Mouse (Mus musculus) fibroblast of lung, adult 2 months (primary cell): ENCODE results near the gene Carmil3.

Source experiments
- DNase-seq: peaks from one replicate; pipeline ENCODE4 v3.0.0-alpha.2; 2011; ENCODE audit warnings: low read depth

The Carmil3 gene

DNA sequence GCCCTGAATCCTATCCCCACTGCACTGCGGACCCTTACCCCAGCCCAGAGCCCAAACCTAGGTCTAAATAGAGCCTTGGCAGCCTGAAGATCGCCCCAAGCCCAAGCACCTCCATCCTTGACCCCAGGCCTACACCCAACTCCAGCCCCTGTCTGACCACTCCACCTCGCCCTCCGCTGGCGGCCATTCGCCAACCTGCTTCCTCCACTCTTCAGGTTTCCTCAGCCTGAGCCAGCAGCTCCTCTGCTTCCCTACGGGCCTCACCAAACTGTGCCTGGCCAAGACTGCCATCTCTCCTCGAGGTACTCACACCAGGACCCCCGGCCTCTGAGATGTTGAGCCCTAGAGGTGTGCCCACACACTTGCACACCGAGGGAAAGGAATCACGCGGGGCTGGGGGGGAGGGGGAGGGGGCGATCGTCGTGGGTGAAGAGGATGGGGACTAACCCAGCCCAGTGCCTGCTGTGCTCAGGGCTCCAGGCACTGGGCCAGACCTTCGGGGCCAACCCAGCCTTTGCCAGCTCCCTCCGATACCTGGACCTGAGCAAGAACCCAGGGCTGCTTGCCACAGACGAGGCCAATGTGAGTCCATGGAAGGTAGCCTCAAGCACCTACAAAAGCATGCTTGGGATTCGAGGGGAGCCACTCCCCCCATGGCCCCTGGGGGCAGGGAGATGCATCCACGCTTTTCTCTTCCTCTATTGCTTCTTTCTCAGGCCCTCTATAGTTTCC is 5.2 kb downstream of the Carmil3 start:
- no peak for DNase-seq

DNA sequence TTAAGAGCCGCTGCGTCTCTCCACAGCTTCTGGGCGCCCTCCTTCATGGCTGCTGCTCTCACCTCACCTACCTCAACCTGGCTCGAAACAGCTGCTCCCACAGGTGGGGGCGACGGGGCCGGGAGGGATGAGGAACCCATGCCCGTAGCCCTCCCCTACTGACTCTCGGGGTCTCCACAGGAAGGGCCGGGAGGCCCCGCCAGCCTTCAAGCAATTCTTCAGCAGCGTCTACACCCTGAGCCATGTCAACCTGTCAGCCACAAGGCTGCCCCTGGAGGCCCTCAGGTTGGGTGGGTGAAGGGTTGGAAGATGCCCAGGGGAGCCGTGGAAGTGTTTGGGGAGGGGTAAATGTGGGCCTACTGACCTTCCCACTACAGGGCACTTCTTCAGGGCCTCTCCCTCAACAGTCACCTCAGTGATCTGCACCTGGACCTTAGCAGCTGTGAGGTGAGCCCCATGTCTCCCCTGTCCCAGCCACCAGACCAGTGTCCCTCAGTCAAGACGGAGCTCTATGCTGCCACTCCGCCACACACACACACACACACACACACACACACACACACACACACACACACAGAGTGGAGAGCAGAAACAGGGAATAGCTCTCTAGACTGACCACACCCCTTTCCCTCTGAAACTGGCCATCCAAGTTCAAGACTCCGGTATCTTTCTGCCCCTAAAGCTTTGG is 6.5 kb downstream of the Carmil3 start:
- DNase-seq: no peak

- peak; percentile 53 for DNase-seq
Observed at GRCm38 (mm10) chr14:55497449-55497821, 7.0 kb downstream of the Carmil3 start.

DNA sequence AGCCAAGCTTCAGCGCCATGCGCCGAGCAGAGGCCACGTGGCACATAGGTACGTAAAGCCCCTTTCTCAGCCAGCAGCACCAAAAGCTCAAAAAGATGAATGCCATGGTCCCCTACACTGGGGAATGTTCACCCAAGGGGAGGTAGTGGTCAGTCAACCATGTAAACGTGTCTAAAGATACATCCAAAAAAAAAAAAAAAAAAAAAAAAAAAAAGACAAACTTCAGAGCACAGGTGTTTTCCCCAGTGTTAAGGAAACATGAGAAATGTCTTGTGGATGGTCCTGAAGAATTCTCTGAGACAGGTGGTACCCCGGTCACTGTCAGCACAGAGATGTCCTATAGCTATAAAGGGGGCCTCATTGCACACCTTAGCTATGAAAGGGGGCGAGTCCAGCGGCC is 15.2 kb downstream of the Carmil3 start:
- no peak for DNase-seq

DNA sequence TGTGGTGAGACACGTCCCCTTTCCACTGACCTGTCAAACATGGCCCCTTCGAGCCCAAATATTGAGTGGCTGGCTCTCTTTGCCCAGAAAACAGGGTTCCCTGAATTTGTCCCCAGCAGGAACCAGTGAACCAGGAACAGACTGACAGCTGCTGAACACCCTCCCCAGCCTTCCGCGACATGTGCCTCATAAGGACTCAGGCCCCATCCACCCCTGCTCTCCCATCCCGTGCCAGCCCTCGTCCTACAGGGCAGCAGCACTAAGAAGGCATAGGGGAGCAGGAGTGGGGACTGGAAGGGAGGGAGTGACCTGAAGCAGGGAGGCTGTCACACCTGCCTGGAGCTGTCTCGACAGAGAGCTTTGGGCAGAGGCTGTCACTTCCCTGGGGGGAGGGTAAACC is 17.4 kb downstream of the Carmil3 start:
- DNase-seq: no peak

GRCm38 (mm10) chr14:55509540-55509939 is 19.1 kb downstream of the Carmil3 start:
- DNase-seq: no peak

DNA sequence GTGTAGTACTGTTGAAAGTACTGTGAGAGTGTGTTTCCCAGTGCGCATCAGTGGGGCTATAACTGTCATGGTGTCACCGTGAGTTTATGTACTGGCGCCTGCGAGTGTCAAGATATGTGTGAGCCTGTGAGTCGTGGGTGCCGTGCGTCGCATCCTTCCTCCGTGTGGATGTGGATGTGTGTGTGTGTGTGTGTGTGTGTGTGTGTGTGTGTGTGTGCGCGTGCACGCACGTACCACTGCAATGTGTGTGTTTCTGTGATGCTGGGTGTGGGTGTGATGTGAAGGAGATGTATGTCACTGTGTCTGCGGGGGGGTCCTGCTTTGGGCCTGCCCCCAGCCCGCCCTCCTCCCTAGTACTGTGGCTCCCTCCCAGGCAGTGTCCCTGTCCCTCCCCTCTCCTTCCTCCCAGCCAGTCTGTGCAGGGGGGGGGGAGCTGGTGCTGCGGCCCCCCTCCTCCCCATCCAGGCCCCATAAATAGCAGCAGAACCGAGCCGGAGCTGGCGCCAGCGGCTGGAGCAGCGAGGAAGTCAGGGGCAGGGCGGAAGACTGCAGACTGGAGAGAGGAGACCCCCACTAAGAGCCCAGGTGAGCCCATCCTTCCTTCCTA is 19.8 kb downstream of the Carmil3 start, which contains the start of gene Cpne6:
Gene Cpne6, plus strand, starts transcription at position 321 of the 607 bp plus-strand sequence.
- DNase-seq: no peak

DNA sequence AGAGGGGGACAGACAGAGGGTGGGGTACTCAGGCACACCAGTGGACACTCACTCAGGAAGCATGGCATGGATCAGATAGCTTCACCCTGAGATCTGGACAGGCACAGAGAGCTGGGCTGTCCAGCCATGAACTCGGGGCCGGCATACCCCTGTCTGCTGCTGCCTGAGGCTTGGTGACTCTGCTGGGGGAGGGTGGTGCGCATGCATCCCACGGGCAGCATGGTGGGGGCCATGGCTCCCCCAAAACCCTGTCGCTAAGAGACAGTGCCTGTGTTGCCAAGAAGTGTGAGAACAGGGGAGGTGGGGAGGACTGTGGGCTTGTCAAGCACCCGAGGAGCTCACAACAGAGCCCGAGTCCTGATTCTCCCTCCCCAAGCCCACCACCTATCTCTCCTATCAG is 20.6 kb downstream of the Carmil3 start:
- DNase-seq: no peak

DNA sequence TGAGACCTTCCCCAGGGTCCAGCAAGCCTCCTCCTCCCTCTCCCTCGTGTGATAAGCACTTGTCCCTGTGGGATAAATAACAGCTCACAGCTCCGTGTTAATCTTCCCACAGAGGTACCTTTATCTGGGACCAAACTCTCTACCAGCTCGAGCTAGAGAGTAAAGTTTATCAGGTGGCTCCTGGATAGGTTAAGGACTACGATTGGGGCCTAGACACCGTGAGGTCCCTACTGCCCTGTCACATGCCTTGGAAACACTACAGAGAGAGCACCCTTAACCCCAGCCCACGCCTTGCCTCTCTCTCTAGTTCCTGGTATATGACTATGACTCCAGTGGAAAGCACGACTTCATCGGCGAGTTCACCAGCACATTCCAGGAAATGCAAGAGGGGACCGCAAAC is 23.5 kb downstream of the Carmil3 start:
- DNase-seq: no peak

- DNase-seq: no peak
Observed at GRCm38 (mm10) chr14:55515846-55516245, 25.4 kb downstream of the Carmil3 start.

DNA sequence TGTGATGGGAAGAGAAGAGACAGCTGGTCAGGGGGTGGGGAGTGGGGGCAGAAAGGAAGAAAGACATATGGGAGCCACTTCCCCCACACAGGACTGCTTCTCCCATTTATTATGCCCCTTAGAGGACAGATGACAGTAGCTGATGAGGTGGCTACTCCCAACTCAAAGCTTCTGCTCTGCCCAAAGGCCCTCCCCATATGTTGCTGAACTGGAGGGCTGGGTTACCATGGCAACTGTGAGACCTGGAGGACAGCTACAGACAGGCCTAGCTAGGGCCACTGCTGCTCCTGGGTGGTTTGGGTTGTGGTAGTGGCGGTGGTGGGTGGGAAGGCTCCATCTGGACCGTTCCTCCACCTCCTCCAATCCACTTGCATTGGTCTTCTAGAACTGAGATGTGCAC is 28.4 kb downstream of the Carmil3 start:
- DNase-seq: no peak

GRCm38 (mm10) chr14:55519604-55520003 is 29.2 kb downstream of the Carmil3 start:
- no peak for DNase-seq

DNA sequence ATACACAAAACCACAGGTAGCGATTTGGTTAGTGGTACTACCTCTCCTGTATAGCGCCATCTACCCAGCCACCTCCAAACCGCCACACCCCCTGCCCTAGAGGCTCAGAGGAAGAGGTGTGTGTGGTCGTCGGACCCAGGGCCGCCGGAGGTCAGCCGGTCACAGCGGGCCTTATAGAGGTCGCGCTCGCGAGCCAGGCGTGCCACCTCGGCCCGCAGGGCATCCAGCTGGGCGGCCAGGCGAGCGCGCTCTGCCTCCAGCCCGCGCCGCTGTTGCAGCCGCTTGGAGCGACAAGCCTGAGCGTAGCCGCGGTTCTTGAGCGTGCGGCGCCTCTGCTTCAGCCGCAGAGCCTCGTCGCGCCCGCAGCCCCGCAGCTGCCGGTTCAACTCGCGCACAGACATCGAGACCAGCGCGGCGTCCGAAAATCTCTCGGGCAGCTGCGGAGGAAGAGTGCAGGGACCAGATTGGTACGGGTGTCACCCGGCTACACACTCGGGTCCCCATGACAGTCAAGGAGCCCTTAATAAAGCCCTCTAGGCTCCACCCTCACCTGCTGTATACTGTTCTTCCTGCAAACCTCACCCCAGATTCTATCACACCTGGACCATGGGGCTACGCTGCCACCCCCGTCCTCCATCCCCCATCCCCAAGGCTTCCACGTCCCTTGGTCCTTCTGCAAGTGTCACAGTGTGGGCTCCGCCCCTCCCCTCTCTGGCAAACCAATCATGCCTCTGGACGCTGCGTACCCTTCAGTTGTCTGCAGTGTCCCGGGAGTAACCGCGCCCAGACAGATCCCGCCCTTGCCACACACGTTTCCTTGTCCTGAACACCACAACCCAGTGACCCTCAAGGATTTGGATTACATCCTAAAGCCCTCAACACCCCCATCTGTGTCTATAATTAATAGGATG is 30.3 kb downstream of the Carmil3 start:
- DNase-seq: no peak

DNA sequence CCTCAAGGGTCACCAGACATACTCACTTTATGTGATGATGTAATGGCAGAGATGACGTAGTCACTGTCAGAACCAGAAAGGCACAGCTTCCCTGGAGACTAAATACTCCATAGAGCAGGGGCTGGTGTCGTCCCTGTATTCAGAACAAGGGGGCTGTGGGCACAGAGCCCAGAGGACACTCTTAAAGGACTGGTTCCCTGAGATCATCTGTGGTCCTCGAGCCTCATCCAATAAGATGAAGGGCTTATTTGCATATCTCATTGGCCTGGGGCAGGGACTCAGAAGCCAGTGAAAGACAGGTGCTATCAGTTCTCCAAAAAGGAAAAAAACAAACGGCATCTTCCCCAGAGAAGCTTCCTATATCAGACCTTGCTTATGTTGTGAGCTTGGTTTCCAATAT is 33.6 kb downstream of the Carmil3 start:
- DNase-seq: no peak

- DNase-seq: no peak
Observed at GRCm38 (mm10) chr14:55524785-55525184, 34.3 kb downstream of the Carmil3 start, which contains the start of gene Nrl. Nrl (minus strand) TSS chr14:55524981.

DNA sequence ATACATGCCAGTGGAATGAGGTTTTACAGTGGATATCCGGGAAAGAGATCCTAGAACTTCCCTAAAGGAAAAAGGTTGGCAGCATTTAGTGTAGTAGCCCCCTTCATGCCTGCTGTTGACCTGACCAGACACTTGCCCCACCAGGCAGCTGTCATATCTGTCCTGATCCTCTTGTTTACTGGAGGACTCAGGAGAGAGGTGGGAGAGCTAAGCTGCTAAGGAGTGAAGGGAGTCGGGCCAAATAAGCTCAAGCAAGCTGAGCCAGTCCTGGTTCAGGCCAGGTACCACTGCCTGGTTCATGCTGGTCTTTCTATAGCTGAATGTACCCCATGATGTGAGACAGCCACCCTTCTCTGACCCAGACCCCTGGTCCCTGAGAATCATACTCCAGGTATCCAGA is 36.2 kb downstream of the Carmil3 start:
- no peak for DNase-seq

DNA sequence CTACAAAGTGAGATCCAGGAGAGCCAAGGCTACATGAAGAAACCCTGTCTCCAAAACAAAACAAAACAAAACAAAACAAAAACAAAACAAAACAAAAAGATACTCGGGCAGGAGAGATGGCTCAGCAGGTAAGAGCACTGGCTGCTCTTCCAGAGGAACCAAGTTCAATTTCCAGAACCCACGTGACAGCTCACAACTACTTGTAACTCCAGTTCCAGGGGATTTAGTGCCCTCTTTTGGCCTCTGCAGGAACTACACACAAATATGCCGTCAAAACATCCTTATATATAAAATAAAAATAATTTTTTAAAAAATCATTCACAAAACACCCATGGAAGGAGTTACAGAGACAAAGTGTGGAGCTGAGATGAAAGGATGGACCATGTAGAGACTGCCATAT is 37.5 kb downstream of the Carmil3 start:
- peak; percentile 14 for DNase-seq

DNA sequence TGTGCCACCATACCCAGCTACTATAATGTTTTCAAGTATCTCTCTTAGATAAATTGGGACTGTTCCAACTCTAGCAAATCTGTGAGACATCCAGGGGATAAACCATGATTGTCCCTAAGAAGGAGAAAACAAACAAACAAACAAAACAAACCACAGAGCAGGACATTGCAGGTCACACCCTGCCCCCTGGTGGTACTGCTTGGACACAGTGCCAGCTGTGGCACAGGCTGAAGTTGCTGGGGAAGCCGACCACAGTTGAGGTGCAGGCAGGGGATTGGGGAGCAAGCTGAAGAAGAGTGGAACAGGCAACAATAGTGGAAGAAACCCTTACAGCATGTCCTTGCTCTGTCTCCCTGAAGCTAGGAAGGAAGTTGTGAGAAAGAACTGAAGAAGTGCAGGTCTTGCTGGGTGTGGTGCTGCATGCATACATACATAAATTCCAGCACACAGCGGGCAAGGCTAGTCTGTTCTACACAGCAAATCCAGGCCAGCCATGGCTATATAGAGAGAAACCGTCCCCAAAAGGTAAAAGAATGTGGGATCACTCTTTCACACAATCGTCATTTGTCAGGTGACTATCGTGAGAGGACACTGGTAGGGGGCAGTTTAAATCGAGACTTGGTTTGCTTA is 45.8 kb downstream of the Carmil3 start:
- DNase-seq: no peak

- DNase-seq: peak; percentile 94
Observed at GRCm38 (mm10) chr14:55540067-55540786, 49.8 kb downstream of the Carmil3 start, which contains the start of gene Pck2. Pck2 (plus strand) TSS chr14:55540266.

DNA sequence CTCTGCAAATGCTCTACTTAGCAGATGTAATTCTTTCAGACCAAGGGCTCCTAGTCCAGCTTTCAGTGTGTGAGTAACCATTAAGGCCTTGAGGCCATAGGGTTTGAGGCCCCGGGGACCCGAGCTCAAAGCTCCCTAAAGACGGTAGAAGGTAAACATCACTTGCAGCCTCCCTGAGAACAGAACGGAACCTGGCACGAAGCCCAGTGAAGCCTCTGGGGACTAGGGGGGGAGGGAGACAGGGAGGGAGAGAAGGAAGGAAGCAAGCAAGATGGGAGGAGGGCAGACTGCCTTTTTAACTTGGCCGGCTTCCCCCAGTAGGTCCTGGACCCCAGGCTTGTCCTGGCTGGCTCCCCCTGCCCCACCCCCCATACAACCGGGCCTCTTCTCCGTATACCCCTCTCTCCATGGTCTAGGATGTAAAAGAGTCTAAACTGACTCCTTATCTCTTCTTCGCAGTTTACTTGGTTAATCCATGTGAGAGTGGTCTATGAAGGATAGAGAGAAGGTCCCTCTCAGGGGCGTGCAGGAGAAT is 50.4 kb downstream of the Carmil3 start:
- DNase-seq: peak; percentile 53

- DNase-seq: no peak
Observed at GRCm38 (mm10) chr14:55542268-55542667, 51.8 kb downstream of the Carmil3 start.
